Mouse (Mus musculus) heart, postnatal 0 days (tissue): ENCODE results near the gene Col4a1. TPM values are rescaled to one million over a fixed set of nuclear protein-coding genes. Genes with fewer than 3 reads are reported as not detected.
A peak's percentile ranks its signal among the peaks of the same experiment; 100 is the strongest.

Experiments
- ATAC-seq: fragments of 200-750 bp; cut with Nextera tagmentation; 2 replicates; pipeline ENCODE4 v1.8.0; 2017; ENCODE audit warnings: low read depth, moderate number of reproducible peaks, moderate library complexity; ENCODE audit not compliant: insufficient read depth
- DNase-seq: peaks from one replicate; pipeline ENCODE4 v3.0.0-alpha.2; 2016; ENCODE audit warnings: low spot score
- H3K27ac ChIP-seq: fragments of 300-500 bp; sonication (generic); 2 replicates; pipeline ENCODE4 v1.5.1; 2014; ENCODE audit warnings: low read depth, mild to moderate bottlenecking
- H3K27me3 ChIP-seq: fragments of 300-500 bp; sonication (generic); 2 replicates; pipeline ENCODE4 v1.6.1; 2014; ENCODE audit warnings: low read length, mixed read lengths; ENCODE audit not compliant: control insufficient read depth, insufficient read depth
- H3K36me3 ChIP-seq: fragments of 300-500 bp; sonication (generic); replicated peaks from 2 replicates; pipeline ENCODE4 v1.6.1; 2014; ENCODE audit warnings: low read length, mixed read lengths; ENCODE audit not compliant: control insufficient read depth, insufficient read depth
- H3K4me1 ChIP-seq: fragments of 300-500 bp; sonication (generic); 2 replicates; pipeline ENCODE4 v1.6.1; 2014; ENCODE audit warnings: antibody characterized with exemption; ENCODE audit not compliant: control insufficient read depth, insufficient read depth
- H3K4me2 ChIP-seq: fragments of 300-500 bp; sonication (generic); 2 replicates; pipeline ENCODE4 v1.6.1; 2014; ENCODE audit warnings: low read depth, mild to moderate bottlenecking, low read length, moderate library complexity
- H3K4me3 ChIP-seq: fragments of 300-500 bp; sonication (generic); 2 replicates; pipeline ENCODE4 v1.5.1; 2014; ENCODE audit warnings: low read depth, low read length
- H3K9ac ChIP-seq: fragments of 300-500 bp; sonication (generic); replicated peaks from 2 replicates; pipeline ENCODE4 v1.6.1; 2014; ENCODE audit warnings: low read depth, low read length, mixed read lengths
- H3K9me3 ChIP-seq: fragments of 300-500 bp; sonication (generic); replicated peaks from 2 replicates; pipeline ENCODE4 v1.6.1; 2016; ENCODE audit warnings: low read length; ENCODE audit not compliant: control insufficient read depth
- CTCF ChIP-seq: IDR thresholded peaks from 2 replicates; pipeline ENCODE4 v1.5.1; 2016; ENCODE audit warnings: antibody characterized with exemption, control low read depth, low read depth
- EP300 ChIP-seq: IDR thresholded peaks from 2 replicates; pipeline ENCODE4 v1.6.1; 2016; ENCODE audit warnings: antibody characterized with exemption, low read depth
- WGBS: fragments of 180-500 bp; shearing (Covaris S2); extraction: QIAGEN DNeasy Blood & Tissue Kit; methylation state at CpG from one replicate; pipeline ENCODE4 v1.1.7; 2014; 5-methylcytosine and 5-hydroxymethylcytosine counted together
- polyA plus RNA-seq: library from polyadenylated mRNA; unstranded; fragments of >200 nt; fragmentation: Nextera tagmentation; extraction: Ambion mirVana; gene quantifications from 2 replicates; pipeline ENCODE4 v1.2.1, GENCODE M21; 2015
- total RNA-seq: library from RNA; depleted of rRNA; stranded (reverse); fragments of >200 nt; gene quantifications from 2 replicates; pipeline ENCODE4 v1.2.3, GENCODE M21; 2014; ENCODE audit warnings: low replicate concordance

Gene Col4a1
- total and polyA plus RNA-seq, 2 experiments from 2014 or later = 191 to 921 TPM

GRCm38 (mm10) chr8:11183611-11184031 is 129.0 kb downstream of the Col4a1 start:
- Histone ChIP-seq H3K36me3 (no peaks in the 10 kb centered on the region), H3K9ac (peak overlapping the region; percentile 29; the same call in 1 of the 2 replicates), H3K4me1 (peaks cover 33% of the 10 kb centered on the region), H3K27ac (peak overlapping the region; percentile 97), H3K27me3 (peaks cover 9% of the 10 kb centered on the region; the same call in 1 of the 2 replicates), H3K4me3 (no peak overlapping the region), H3K9me3 (no peaks in the 10 kb centered on the region), H3K4me2 (no peak overlapping the region)
- ATAC-seq (peak; percentile 93), DNase-seq (peak; percentile 96)
- no peak for TF ChIP-seq CTCF
- TF ChIP-seq EP300 = peak; percentile 93
- WGBS = 4% methylated on average over 9 of the region's 9 CpGs

GRCm38 (mm10) chr8:11182606-11183005 is 130.0 kb downstream of the Col4a1 start:
- DNase-seq (no peak), ATAC-seq (no peak)
- Histone ChIP-seq H3K27me3 (no peaks in the 10 kb centered on the region), H3K9me3 (no peaks in the 10 kb centered on the region), H3K9ac (no peak overlapping the region), H3K4me2 (no peak overlapping the region), H3K27ac (peak overlapping the region; percentile 93), H3K36me3 (no peaks in the 10 kb centered on the region), H3K4me3 (no peak overlapping the region), H3K4me1 (peaks cover 29% of the 10 kb centered on the region)
- WGBS = 68% methylated on average over 12 of the region's 12 CpGs
- TF ChIP-seq EP300 = no peak
- no peak for TF ChIP-seq CTCF

GRCm38 (mm10) chr8:11182148-11182484 is 130.5 kb downstream of the Col4a1 start:
- peak overlapping the region; percentile 93; the same call in 1 of the 2 replicates for H3K27ac ChIP-seq
- H3K9ac ChIP-seq = no peak overlapping the region
- no peak overlapping the region for H3K4me3 ChIP-seq
- TF ChIP-seq CTCF (no peak), EP300 (no peak)
- H3K4me2 ChIP-seq = no peak overlapping the region
- H3K4me1 ChIP-seq = peaks cover 28% of the 10 kb centered on the region
- no peaks in the 10 kb centered on the region for H3K36me3 ChIP-seq
- no peaks in the 10 kb centered on the region for H3K9me3 ChIP-seq
- DNase-seq = no peak
- ATAC-seq = no peak
- no peaks in the 10 kb centered on the region for H3K27me3 ChIP-seq
- WGBS = 44% methylated on average over 4 of the region's 4 CpGs

GRCm38 (mm10) chr8:11181420-11182147 is 131.0 kb downstream of the Col4a1 start:
- no peak for DNase-seq
- H3K9ac ChIP-seq = no peak overlapping the region
- H3K4me2 ChIP-seq = no peak overlapping the region
- TF ChIP-seq CTCF (no peak), EP300 (no peak)
- 72% methylated on average over 11 of the region's 11 CpGs for WGBS
- ATAC-seq = no peak
- no peak overlapping the region for H3K4me3 ChIP-seq
- 0 out of 2 replicates have a peak overlapping the region, but pooled peaks have one; percentile 93 for H3K27ac ChIP-seq
- H3K9me3 ChIP-seq = no peaks in the 10 kb centered on the region
- peaks cover 28% of the 10 kb centered on the region for H3K4me1 ChIP-seq
- H3K27me3 ChIP-seq = no peaks in the 10 kb centered on the region
- H3K36me3 ChIP-seq = no peaks in the 10 kb centered on the region

GRCm38 (mm10) chr8:11179869-11180268 is 132.8 kb downstream of the Col4a1 start:
- Histone ChIP-seq H3K36me3 (no peaks in the 10 kb centered on the region), H3K4me1 (peaks cover 28% of the 10 kb centered on the region), H3K9ac (no peak overlapping the region), H3K4me2 (no peak overlapping the region), H3K9me3 (no peaks in the 10 kb centered on the region), H3K27me3 (no peaks in the 10 kb centered on the region), H3K27ac (no peak overlapping the region), H3K4me3 (no peak overlapping the region)
- TF ChIP-seq EP300 = no peak
- TF ChIP-seq CTCF = no peak
- 71% methylated on average over 3 of the region's 3 CpGs for WGBS
- no peak for DNase-seq
- ATAC-seq = no peak

GRCm38 (mm10) chr8:11176393-11176792 is 136.2 kb downstream of the Col4a1 start:
- WGBS = 73% methylated on average over 7 of the region's 7 CpGs
- TF ChIP-seq EP300 = no peak
- no peak for TF ChIP-seq CTCF
- ATAC-seq = no peak

More at GRCm38 (mm10) chr8:11176393-11176792, 136.2 kb downstream of the Col4a1 start:
- Histone ChIP-seq H3K9me3 (no peaks in the 10 kb centered on the region), H3K36me3 (no peaks in the 10 kb centered on the region), H3K4me2 (no peak overlapping the region), H3K4me3 (no peak overlapping the region), H3K4me1 (peaks cover 22% of the 10 kb centered on the region), H3K9ac (no peak overlapping the region), H3K27me3 (no peaks in the 10 kb centered on the region), H3K27ac (no peak overlapping the region)
- DNase-seq = no peak
